Mouse (Mus musculus) brain, adult 2 months (tissue): ENCODE results near the gene Pdgfd.
A peak's percentile ranks its signal among the peaks of the same experiment; 100 is the strongest.

ENCODE experiments used
- DNase-seq: peaks from one replicate; pipeline ENCODE4 v3.0.0; 2011; ENCODE audit warnings: low read depth, low spot score

The Pdgfd gene

GRCm38 (mm10) chr9:6305847-6306246, 137.5 kb downstream of the Pdgfd start:
- DNase-seq = no peak

GRCm38 (mm10) chr9:6317114-6317513, 148.7 kb downstream of the Pdgfd start:
- no peak for DNase-seq

GRCm38 (mm10) chr9:6325408-6325807, 157.0 kb downstream of the Pdgfd start:
- DNase-seq = no peak

- DNase-seq = no peak
These were observed 165.1 kb downstream of the Pdgfd start for GRCm38 (mm10) chr9:6333499-6333898.

GRCm38 (mm10) chr9:6336236-6336635, 167.9 kb downstream of the Pdgfd start:
- DNase-seq = no peak

GRCm38 (mm10) chr9:6337891-6338290, 169.5 kb downstream of the Pdgfd start:
- no peak for DNase-seq

- DNase-seq = no peak
These were observed 170.0 kb downstream of the Pdgfd start for GRCm38 (mm10) chr9:6338344-6338743.

- DNase-seq = no peak
These were observed 171.0 kb downstream of the Pdgfd start for GRCm38 (mm10) chr9:6339394-6339793.

GRCm38 (mm10) chr9:6340750-6341149, 172.4 kb downstream of the Pdgfd start:
- no peak for DNase-seq

GRCm38 (mm10) chr9:6342854-6343253, 174.5 kb downstream of the Pdgfd start:
- DNase-seq = no peak

GRCm38 (mm10) chr9:6344514-6344913, 176.1 kb downstream of the Pdgfd start:
- no peak for DNase-seq

- peak; percentile 49 for DNase-seq
These were observed 176.5 kb downstream of the Pdgfd start for GRCm38 (mm10) chr9:6344924-6345323.

GRCm38 (mm10) chr9:6345366-6345765, 177.0 kb downstream of the Pdgfd start:
- no peak for DNase-seq

GRCm38 (mm10) chr9:6353257-6353960, 185.0 kb downstream of the Pdgfd start:
- DNase-seq = no peak

- DNase-seq = no peak
These were observed 192.4 kb downstream of the Pdgfd start for GRCm38 (mm10) chr9:6360795-6361194.

GRCm38 (mm10) chr9:6366550-6366949, 198.2 kb downstream of the Pdgfd start:
- no peak for DNase-seq

- peak; percentile 1 for DNase-seq
These were observed 233.4 kb downstream of the Pdgfd start for GRCm38 (mm10) chr9:6401764-6402163.

GRCm38 (mm10) chr9:6406535-6406934, 238.2 kb downstream of the Pdgfd start:
- DNase-seq = no peak

GRCm38 (mm10) chr9:6407972-6408371, 239.6 kb downstream of the Pdgfd start:
- DNase-seq = peak; percentile 47

GRCm38 (mm10) chr9:6424606-6425005, 256.2 kb downstream of the Pdgfd start:
- DNase-seq = peak; percentile 11
